Mouse (Mus musculus) fibroblast of lung, adult 2 months (primary cell): ENCODE measurements around the gene Pltp.
"Not testable (repeated sequence)": the region's sequence is repeated elsewhere in the genome, so short reads cannot be mapped to it uniquely, and the experiment has no call there.

Experiments
- DNase-seq: peaks from one replicate; pipeline ENCODE4 v3.0.0-alpha.2; 2011; ENCODE audit warnings: low read depth

The Pltp gene

GRCm38 (mm10) chr2:164878509-164879227 is 21.2 kb upstream of the Pltp start:
- no peak for DNase-seq

- DNase-seq: not testable (repeated sequence)
Measured at GRCm38 (mm10) chr2:164877376-164878215, 20.1 kb upstream of the Pltp start.

- DNase-seq: not testable (repeated sequence)
Measured at GRCm38 (mm10) chr2:164875648-164876047, 18.1 kb upstream of the Pltp start.

GRCm38 (mm10) chr2:164874239-164874769 is 16.8 kb upstream of the Pltp start:
- peak; percentile 40 for DNase-seq

- no peak for DNase-seq
Measured at GRCm38 (mm10) chr2:164873621-164874020, 16.1 kb upstream of the Pltp start.

GRCm38 (mm10) chr2:164871602-164872303 is 14.2 kb upstream of the Pltp start:
- no peak for DNase-seq

- DNase-seq: no peak
Measured at GRCm38 (mm10) chr2:164868491-164868890, 11.0 kb upstream of the Pltp start.

- no peak for DNase-seq
Measured at GRCm38 (mm10) chr2:164867566-164867965, 10.1 kb upstream of the Pltp start.

GRCm38 (mm10) chr2:164866741-164867551 is 9.4 kb upstream of the Pltp start:
- no peak for DNase-seq

- DNase-seq: no peak
Measured at GRCm38 (mm10) chr2:164864593-164864992, 7.1 kb upstream of the Pltp start.

- DNase-seq: not testable (repeated sequence)
Measured at GRCm38 (mm10) chr2:164863411-164863810, 5.9 kb upstream of the Pltp start.

- DNase-seq: no peak
Measured at GRCm38 (mm10) chr2:164862179-164862861, 4.8 kb upstream of the Pltp start.

GRCm38 (mm10) chr2:164861094-164861493 is 3.6 kb upstream of the Pltp start:
- DNase-seq: no peak

- no peak for DNase-seq
Measured at GRCm38 (mm10) chr2:164859640-164860432, 2.3 kb upstream of the Pltp start.

GRCm38 (mm10) chr2:164859155-164859554 is 1.6 kb upstream of the Pltp start:
- no peak for DNase-seq

GRCm38 (mm10) chr2:164857842-164858553 is 487 bp upstream of the Pltp start:
- DNase-seq: no peak

- DNase-seq: no peak
Measured at GRCm38 (mm10) chr2:164856309-164857100, 1.0 kb downstream of the Pltp start.

- DNase-seq: not testable (repeated sequence)
Measured at GRCm38 (mm10) chr2:164855572-164855971, 1.9 kb downstream of the Pltp start.

GRCm38 (mm10) chr2:164850061-164850460 is 7.5 kb downstream of the Pltp start:
- no peak for DNase-seq
